Mouse (Mus musculus): ENCODE results near the gene Nfix. TPM values are rescaled to one million over a fixed set of nuclear protein-coding genes. Genes with fewer than 3 reads are reported as not detected.

Gene Nfix
- polyA plus RNA-seq, 3 experiments from 2014 or later: 0.92 to 6.3 (median 3.1) TPM

DNA sequence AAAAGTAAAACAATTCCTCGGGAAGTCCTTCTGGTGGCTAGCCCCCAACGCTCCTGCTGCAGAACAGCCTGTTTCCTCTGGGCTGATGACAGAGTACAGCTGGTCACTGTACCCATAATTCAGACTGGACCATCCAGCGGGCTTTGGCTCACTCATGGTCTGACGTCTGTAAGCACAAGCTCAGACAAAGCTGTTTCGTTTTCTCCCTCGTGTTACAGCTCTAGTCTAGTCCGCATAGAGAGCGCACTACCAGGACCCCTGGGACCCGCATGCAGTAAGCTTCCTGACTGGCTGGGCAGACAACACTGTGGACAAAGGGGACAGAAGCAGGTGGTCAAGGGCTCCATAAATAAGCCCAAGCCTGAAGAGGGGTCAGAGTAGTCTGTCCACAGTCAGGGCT is 33.7 kb downstream of the Nfix start:
- ATAC-seq: no peak

DNA sequence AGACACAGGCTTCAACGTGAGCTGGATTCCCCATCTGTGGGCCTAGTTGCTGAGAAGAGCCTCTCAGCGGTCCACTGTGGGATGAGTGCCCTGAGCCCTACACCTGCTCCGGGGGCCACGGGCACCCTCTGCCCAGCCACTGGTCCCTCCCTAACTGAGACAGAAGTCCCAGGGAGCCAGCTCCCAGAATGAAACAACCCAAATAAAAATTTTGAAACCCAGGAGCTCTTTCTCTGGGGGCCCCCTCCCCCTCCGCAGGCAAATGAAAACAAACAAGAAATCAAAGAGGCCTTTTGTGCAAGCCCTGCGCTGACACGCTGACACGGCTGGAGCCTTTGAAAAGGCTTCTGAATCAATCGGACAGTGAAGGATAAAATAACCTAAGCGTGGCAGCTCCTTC is 34.5 kb downstream of the Nfix start:
- no peak for ATAC-seq

DNA sequence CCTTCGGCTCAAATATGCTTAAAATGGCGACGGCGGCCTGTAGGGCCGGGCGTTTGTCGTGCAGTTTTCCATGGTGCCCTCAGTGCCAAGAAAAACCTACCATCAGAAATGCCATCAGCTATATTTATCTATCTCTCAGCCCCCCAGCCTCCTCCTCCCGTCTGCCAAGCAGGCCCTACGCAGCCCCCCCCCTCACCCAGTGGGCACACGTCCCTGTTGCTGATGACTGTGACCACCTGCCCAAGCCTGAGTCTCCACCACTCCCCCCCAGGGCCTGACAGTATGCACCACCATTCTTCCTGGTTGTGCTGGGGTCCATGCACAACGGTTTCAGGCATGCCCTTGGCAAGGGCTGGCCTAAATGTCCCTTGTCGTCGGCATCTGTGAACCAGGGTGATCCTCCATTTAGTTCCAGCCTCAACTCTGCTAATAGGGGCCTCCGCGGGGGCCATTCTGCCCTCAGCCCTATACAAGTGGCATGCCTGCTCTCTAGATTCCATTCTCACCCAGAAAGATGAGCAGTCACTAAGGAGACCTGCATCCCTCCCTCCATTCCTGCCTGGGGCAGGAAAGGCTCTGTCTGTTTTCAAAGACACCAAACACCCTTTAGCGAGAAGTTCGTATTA is 35.2 kb downstream of the Nfix start:
- no peak for ATAC-seq

DNA sequence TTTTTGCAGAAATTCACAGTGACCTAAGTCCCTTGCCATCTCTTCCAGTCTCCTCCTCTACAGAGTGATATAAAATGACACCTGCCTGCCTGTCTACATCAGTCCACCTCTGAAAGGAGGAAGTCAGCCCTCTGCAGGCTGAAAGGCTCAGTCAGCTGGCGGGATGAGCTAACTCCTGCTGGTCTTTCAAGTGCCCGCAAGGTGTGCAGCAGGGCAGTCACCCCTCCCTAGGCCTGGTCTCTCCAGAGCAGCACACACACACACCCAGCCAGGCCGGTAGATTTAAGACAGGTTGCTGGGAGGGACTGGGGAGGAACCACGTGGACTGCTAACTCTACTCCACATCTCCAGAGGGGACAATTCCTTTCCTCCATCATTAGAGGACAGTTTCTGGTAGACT is 36.0 kb downstream of the Nfix start:
- no peak for ATAC-seq

DNA sequence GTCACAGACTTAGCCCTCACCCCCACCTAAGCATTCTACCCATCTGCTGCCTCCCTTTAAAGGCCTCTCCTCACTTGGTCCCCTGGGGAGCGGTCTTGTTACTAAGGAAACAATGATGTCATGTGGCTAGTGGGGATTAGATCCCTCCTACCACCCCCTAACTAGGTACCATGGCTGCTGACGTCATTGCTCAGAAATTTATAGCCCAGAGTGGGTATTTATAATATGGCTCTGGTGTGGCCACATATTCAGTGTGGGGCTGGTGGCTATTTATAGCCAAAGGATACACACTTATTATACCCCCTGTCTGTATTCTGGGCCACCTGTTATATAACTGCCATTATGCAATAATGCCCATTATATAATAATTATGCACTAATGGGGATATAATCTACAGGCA is 39.2 kb downstream of the Nfix start:
- no peak for ATAC-seq

DNA sequence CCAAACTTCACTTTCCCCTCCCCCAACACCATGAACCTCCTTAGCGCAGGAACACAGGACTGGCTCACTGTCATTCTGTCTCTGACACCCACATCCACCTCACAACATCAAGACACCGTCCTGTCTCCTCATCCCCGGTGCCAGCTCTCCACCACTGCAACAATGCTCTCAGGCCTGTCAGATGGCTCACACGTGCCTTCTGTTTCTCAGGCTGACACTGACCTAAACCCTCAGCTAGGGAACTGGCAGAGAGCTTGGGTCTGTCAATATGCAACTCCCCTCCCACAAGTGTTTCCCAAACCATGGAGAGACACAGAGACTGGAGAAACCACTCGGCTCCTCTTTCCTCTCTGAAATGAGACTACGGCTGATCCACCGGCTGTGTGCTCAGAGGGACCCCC is 39.7 kb downstream of the Nfix start:
- ATAC-seq: no peak

DNA sequence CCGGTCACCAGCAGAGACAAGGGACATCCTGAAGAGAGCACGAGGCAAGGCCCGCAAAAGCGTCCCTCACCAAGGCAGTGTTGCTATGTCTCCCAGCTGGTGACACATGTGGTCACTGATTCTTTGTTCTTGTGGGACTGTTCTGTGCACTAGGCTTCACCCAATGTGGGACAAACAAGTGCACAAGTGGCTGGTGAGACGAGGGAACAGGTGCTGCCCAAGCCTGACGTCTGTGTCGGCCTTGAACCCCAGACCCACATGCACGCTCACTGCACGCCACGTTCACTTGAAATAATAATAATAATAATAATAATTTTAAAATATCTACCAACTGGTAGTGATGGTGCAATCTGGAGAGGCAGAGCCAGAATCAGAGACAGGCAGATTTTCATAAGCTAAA is 40.4 kb downstream of the Nfix start:
- ATAC-seq: no peak

DNA sequence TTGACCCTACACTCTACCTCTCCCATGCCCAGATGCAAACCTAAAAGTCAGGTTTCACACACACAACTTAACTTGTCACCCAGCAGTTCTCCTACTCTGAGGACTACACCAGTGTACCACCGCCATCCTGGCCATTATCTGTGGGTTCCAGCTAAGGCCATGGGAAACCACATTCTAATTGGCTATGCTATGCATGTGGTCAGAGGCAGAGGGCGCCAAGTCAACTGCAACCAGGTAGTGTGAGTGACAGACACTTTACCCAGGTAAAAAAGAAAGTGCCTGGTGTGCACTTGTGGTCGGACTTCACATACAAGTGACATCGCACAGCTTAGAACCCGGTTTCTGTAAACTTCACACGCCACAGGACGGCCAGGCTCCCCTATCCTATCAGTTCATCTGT is 41.0 kb downstream of the Nfix start:
- no peak for ATAC-seq

DNA sequence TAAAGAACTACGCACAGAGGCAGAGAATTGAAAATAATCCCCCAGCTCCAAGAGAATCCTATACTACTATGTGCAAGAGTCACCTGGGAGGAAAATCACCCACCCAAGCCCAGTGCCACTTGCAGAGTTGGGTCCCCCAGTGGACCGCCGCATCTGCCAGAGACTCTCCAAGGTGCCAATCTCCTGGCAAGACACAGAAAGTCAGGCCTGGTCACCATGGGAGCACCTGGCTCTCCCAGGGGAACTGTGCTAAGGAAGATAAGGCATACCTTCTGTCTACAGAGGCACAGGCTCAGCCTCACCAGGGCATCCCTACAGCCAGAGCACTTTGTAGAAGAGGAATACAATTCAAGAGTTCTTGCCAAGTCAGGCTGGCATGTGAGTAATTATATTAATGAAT is 41.8 kb downstream of the Nfix start:
- no peak for ATAC-seq

DNA sequence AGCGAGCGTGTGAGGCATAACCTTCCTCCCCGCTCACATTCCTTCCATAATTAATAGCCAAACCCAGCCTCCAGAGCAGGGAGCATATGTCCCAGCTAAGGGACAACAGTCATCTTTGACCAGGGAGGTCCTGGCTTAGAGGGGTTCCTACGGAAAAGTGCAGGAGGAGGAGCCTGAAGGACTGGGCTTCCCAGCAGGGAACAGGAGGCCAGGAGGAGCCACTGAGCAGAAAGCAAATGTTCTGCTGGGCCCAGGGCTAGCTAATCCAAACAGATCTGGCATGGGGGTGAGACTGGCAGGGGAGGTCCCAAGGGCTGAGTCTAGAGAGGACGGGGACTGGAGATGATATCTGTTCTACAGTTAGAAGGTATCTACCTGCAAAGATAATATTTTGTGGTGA is 42.6 kb downstream of the Nfix start:
- ATAC-seq: no peak

DNA sequence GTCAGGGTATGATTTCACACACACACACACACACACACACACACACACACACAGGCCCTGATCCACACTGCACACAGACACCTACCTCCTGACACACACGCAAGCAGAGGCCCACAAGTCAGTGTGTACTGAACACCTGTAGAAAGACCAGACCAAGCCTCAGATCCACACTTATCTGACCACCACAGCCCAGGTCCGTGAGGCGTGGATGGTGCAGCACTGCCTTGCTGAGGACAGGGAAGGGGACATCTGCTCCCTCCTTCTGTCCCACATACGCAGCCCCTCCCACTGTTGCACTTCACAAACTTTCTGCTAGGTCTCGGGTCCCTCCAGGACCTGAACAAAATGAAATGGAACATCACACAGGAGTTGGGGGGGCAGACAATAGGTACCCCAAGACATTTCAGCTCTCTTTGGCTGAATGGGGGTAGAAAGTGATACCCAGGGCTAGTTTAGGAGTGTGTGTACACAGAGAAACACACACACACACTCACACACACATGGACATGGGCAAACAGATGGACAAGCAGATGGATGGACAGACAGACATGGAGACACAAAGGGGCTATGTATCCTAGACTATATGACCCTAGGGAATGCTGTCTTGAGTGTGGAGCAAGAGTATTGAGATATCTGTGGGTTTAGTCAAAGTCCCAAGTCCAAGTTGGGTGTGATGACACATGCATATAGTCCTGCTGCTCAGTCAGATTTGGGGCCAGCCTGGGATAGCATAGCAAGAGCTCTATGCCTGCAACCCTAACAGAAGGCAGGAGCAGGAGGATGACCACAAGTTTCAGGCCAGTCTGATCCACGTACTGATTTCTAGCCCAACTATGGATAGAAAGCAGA is 47.2 kb downstream of the Nfix start:
- ATAC-seq: no peak

DNA sequence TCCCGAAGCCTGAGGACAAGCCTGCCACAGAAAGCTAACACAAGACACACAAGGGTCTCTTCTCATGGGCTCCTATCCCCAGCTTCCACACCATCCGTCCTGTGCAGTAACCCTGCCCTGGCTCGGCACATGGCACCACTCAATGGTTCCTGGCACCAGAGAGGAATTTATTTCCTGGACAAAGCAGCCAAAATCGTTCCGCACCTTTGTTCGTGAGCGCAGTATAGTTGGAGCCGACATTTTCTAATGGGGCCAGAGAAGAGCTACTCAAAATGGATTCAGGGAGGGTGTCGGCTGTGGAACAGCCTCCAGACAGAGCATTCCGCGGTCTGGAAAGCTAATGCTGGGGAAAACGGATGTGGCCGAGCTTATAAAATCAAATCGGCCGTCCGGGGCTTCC is 50.6 kb downstream of the Nfix start:
- no peak for ATAC-seq

DNA sequence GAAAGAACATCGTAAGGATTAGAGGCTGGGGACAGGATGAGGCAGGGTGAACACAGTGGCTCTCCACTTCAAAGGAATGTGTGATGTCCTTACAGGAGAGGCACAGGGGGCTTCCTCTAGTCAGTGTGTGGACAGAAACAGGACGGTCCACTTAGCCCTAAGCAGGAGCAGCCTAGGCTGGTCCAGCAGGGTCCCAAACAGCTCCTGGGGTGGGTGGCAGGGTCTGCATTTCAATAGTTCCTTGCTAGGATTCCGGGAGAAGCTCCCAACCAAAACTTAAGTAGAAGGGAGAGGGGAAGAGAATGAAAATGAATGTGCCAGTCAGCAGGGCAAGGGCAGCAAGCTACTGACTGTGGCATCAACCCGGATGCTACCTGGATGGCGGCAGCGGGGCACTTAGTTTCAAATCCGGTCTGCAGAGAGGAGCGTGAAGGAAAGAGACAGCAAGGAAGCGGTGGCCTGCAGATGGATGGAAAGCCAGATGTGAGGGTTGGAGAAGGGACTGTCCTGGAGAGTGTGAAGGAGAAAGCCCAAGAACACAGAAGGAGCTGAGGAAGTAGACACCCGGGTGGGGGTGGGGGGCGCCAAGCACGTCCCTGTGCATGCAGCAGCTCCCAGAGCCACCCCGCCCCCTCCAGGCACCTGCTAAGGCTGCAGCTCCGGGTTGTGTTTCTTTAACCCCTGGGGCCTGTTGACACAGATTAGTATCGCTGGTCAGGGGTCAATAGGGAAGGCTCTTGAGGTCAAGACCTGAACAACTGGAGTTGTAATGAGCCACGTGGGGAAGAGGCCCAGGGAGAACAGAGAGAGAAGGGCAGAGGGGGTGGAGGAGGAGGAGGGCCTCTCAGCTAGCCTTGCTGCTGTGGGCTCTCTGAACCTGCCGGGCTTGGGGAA is 54.9 kb downstream of the Nfix start:
- ATAC-seq: peak; percentile 61

DNA sequence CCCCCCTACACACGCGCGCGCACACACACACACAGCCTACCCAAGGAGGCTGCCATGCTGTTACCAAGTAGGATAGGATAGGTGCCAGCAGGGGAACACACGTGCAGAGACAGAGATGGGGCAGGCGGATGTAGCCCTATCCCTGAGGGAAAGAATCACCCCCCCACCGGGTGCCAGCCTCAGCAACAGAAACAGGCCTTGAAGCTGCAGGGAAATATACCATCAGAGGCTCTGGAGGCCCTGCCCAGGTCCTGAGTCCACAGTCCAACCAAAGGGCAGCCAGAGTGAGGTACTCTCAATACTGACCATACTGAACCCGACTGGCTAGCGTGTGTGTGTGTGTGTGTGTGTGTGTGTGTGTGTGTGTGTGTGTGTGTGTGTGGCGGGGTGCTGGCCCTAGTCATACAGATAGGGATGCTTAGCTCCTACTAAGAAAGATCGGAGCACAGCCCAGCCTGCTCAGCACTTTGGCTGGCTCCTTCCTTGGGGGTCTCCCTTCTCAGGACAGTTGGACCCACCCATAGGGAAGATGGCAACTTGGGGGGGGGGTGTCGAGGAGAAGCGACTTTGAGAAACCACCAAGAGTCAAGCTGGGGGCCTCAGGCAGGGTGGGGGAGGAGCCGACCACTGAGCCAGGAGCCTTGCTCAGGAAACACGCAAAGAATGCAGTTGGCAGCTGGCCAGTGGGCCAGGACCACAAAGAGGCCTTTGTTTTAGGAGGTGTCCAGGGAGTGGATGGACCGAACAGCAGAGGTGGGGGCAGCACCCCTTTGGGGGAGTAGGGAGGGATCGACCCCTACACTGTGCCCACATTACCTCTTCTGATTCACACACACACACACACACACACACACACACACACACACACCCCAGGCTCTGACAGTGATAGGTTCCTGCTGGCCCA is 56.4 kb downstream of the Nfix start:
- no peak for ATAC-seq

DNA sequence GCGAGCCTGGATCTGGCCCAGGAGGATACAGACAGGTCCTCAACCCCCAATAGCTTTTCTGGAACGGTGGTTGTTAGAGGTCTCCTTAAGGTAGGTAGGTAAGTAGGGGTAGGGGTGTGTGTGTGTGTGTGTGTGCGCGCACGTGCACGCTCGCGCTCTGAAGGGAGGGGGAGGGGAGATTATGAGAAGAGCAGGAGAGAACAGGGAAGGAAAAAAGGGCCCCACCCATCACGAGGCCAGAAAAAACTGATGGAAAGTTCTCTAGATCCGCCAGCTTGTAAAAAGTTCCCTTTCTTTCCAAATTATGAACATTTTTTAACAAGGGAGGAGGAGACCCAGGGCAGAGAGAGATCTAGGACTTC is 57.1 kb downstream of the Nfix start:
- no peak for ATAC-seq

DNA sequence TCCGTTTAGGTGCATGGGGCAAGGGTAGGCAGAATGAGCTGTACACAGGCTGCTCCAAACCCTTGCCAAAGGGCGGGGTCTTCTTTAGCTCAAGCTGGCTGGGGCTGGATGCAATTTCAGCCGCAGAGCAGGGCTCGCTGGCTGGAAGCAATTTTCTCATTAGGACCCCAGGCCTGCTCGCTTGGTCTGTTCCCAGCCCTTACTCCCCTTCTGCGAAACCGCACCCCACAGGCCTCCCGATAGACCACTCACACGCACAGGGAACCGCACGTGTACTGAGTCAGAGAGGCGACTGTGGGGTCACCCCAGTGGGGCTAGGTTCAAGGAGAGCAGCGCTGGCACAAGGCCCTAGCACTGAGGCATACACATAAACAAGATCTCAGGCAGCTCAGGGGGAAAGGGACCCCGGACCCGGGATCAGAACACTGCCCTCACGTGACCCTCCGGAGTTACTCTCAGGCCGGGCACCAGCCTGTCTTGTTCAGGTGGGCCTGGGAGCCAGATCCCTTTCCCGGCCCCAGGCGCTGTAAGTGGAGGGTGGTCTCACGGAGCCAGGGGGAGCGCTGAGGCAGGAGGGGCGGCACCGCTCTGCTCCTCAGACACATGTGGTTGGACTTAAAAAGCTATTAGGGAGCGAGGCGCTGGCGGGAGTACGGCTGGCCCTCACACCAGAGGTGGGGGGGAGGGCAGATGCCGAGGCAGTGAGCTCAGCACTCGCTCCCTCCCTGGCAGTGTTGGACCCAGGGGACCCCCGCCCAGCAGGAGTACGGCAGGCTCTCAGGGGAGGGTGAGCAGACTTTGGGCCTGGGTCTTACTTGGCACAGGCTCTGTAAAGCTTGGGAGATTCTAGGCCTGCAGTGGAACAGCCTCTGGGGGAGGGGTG is 57.7 kb downstream of the Nfix start:
- no peak for ATAC-seq

DNA sequence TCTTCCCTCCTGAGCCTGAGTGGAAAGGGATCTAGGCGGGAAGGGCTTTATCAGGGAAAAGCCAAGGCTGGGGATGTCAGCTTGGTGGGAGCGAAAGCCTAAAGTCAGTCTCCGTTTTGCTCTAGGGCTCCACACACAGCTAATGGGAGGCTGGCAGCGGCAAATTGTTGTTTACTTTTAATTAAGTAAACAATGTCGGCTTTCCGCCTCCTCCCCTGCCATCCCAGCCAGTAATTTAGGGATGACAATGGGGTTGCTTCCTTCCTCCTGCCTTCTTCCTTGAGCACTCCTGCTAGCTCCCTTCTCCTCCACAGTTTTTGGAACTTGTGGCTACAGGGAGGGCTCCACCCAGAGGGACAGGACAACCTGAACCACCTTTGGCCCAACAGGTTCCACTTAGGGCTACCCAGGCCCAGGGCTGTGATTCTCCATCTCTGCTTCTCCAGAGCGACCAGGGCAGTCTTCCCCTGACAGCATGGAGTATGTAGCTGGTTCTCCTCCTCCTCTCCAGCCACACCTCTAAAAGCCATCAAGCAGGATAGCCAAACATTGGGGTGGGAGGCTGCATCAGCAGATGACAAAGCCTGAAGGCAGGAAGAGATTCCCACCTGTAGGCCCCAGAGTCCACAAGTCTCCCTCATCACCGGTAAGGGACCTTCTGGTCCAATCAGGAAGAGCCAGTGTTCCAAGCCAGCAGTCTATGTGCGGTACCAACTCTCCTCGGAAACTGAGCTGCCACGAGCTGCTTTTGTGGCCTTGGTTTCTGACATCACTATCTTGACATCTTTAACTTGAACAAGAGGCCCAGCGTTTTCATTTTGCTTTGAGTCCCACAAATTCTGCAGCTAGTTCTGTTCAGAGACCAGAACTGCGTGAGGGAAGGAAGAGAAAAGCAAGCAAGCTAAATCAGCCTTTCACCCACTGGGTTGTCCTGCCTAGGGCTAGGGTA is 59.0 kb downstream of the Nfix start:
- ATAC-seq: no peak

DNA sequence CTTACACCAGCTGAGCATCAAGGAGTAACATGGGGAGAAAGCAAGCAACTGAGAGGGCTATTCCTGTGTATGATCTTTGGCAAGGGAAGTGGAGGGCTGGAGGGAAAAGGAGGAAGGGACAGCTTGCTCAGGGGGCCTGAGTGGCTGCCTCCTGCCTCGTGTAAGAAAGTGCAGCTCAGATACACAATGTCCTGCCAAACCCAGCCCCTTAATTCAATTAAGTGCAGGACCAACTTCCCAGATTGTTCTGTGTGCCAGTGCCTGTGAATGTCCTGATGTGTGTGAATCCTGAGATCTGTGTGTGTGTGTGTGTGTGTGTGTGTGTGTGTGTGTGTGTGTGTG is 60.8 kb downstream of the Nfix start:
- ATAC-seq: no peak

DNA sequence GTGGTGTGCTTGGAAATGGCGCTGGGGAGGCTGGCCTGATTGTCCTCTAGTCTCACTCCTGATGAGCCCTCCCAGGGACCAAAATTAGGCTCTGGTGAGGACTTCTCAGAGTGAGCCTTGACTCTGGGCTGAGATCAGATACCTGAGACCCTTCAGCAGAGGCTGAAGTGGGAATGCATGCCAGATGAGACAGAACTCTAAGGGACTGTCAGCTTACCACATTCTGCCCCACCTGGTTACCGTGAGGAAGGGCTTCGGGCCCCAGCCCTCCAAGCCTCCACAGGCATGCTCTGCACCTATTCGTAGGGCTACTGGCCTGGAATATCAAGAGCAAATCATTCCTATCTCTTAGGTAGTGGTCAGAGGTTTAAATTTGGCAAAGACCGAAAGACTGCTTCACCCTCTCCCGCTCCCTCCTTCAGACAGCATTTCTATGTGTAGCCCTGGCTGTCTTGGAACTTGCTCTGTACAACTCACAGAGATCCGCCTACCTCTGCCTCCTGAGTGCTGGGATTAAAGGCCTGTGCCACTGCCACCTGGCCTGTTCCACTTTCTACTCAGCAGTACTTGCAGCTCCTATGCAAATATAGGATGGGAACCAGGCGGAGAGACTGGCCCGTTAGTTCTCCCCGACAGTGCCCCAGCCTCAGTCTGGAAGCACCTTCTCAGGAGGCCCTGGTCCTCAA is 61.3 kb downstream of the Nfix start:
- no peak for ATAC-seq

DNA sequence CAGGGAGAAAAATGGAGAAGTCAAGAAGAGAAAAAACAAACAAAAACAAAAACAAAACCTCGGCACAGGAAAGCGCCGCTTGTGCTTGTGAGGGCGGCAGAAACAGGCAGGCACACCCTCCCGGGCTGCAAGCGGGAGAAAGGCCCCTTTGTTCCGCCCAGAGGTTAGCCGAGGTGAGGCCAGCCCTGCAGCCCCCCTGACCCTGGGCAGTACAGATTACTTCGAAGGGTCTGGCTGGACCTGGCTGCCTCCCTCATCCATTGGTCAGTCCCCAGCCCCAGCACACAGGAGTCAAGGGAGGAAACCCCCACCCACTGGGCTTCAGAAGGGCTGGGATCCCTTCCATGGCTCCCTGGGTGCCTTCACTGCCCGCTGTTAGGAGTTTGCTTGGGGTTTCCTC is 61.9 kb downstream of the Nfix start:
- no peak for ATAC-seq
